ENCODE assay signal across 8 mouse cellular contexts in genomic region chr1:153661689-153662002, GRCm38 (mm10). TPM values are rescaled to one million over a fixed set of nuclear protein-coding genes. Genes with fewer than 3 reads are reported as not detected.
DNase-seq lines count a peak whose midpoint lies in the region; ATAC-seq and TF ChIP-seq lines count a peak whose summit lies in the region.

No protein-coding gene starts in this region.

- ATAC-seq in hindbrain, embryonic 12.5 days (ENCODE audit: low FRiP score): no peak
- ATAC-seq in liver, postnatal 0 days: peak; percentile 67
- no peak for ATAC-seq in stomach, embryonic 14.5 days (ENCODE audit: insufficient number of reproducible peaks, insufficient read depth, low FRiP score, low read depth)

- no peaks in the 10 kb centered on the region for H3K9me3 ChIP-seq in hindbrain, embryonic 12.5 days (replicated peaks)
- no peaks in the 10 kb centered on the region for H3K9me3 ChIP-seq in liver, postnatal 0 days (ENCODE audit: low read length)
- no peaks in the 10 kb centered on the region for H3K9me3 ChIP-seq in stomach, embryonic 14.5 days (ENCODE audit: control insufficient read depth, low read depth, low read length)

- no peak for TF ChIP-seq EP300 in liver, postnatal 0 days (IDR thresholded peaks at IDR 0.05; ENCODE audit: low read depth)

- H3K36me3 ChIP-seq in hindbrain, embryonic 12.5 days: no peaks in the 10 kb centered on the region
- no peaks in the 10 kb centered on the region for H3K36me3 ChIP-seq in liver, postnatal 0 days (replicated peaks; ENCODE audit: insufficient read depth, low read length)
- H3K36me3 ChIP-seq in stomach, embryonic 14.5 days (ENCODE audit: control insufficient read depth, insufficient read depth, low read length): no peaks in the 10 kb centered on the region

- intact Hi-C loops in left cerebral cortex, postnatal 36 days (cut with DNase I): no loop called here

- no peak overlapping the region for H3K4me3 ChIP-seq in hindbrain, embryonic 12.5 days
- H3K4me3 ChIP-seq in liver, postnatal 0 days (ENCODE audit: low read depth, low read length): no peak overlapping the region
- H3K4me3 ChIP-seq in stomach, embryonic 14.5 days (ENCODE audit: low read depth, low read length): no peak overlapping the region

- peak; percentile 31 for DNase-seq in retina, embryonic 14.5 days (ENCODE audit: low spot score)
- DNase-seq in retina, postnatal 1 day: no peak
- no peak for DNase-seq in liver, postnatal 0 days
- no peak for DNase-seq in left cerebral cortex, postnatal 36 days (ENCODE audit: low spot score in 2 of 2)
- DNase-seq in testis, postnatal 10 days (ENCODE audit: low spot score): no peak
- DNase-seq in layer of hippocampus, adult 9-11 months: no peak

- H3K9ac ChIP-seq in hindbrain, embryonic 12.5 days: no peak overlapping the region
- no peak overlapping the region for H3K9ac ChIP-seq in liver, postnatal 0 days (replicated peaks)
- H3K9ac ChIP-seq in stomach, embryonic 14.5 days (replicated peaks; ENCODE audit: low read depth, low read length): no peak overlapping the region

- H3K27me3 ChIP-seq in hindbrain, embryonic 12.5 days: peaks cover 4% of the 10 kb centered on the region; the same call in 1 of the 2 replicates
- no peaks in the 10 kb centered on the region for H3K27me3 ChIP-seq in liver, postnatal 0 days (ENCODE audit: insufficient read depth, low read length)
- H3K27me3 ChIP-seq in stomach, embryonic 14.5 days (ENCODE audit: control insufficient read depth, insufficient read depth, low read length): peaks cover 3% of the 10 kb centered on the region; the same call in 1 of the 2 replicates

- 49% methylated on average over 4 of the region's 4 CpGs for WGBS in hindbrain, embryonic 12.5 days
- WGBS in liver, postnatal 0 days (ENCODE audit: insufficient replicate concordance): 38% methylated on average over 4 of the region's 4 CpGs
- 45% methylated on average over 4 of the region's 4 CpGs for WGBS in stomach, embryonic 14.5 days

- no peak for TF ChIP-seq CTCF in liver, postnatal 0 days (IDR thresholded peaks at IDR 0.05; ENCODE audit: low read depth)

- peaks cover 65% of the 10 kb centered on the region for H3K4me1 ChIP-seq in hindbrain, embryonic 12.5 days
- peaks cover 6% of the 10 kb centered on the region; the same call in 1 of the 2 replicates for H3K4me1 ChIP-seq in liver, postnatal 0 days (ENCODE audit: insufficient read depth)
- H3K4me1 ChIP-seq in stomach, embryonic 14.5 days (ENCODE audit: control insufficient read depth, insufficient read depth, low read length): 0 out of 2 replicates have a peak, but pooled peaks cover 3% of the 10 kb centered on the region

- H3K27ac ChIP-seq in hindbrain, embryonic 12.5 days: peak overlapping the region; percentile 87
- H3K27ac ChIP-seq in liver, postnatal 0 days (ENCODE audit: low read depth): peak overlapping the region; percentile 7; the same call in 1 of the 2 replicates
- H3K27ac ChIP-seq in stomach, embryonic 14.5 days (ENCODE audit: low read length): no peak overlapping the region

- H3K4me2 ChIP-seq in hindbrain, embryonic 12.5 days (replicated peaks): peak overlapping the region; percentile 39
- H3K4me2 ChIP-seq in liver, postnatal 0 days (ENCODE audit: low read depth, low read length): 0 out of 2 replicates have a peak overlapping the region, but pooled peaks have one; percentile 29
- H3K4me2 ChIP-seq in stomach, embryonic 14.5 days (replicated peaks; ENCODE audit: low read depth, low read length): 0 out of 2 replicates have a peak overlapping the region, but pooled peaks have one; percentile 5

RNA-seq across cellular contexts. Expression of gene Rgs8, which starts 8.8 kb away (rescaled TPM):
- polyA plus RNA-seq in hindbrain, embryonic 12.5 days (2016; fragmentation: Nextera tagmentation; extraction: Ambion mirVana): 18.3 and 18.6 TPM in 2 replicates
- 0.05 TPM in 1 of 2 replicates, not detected in the other for polyA plus RNA-seq in liver, postnatal 0 days (2015; fragmentation: Nextera tagmentation; extraction: Ambion mirVana)
- 0.35 and 0.41 TPM in 2 replicates for polyA plus RNA-seq in stomach, embryonic 14.5 days (2014; fragmentation: Nextera tagmentation; extraction: Ambion mirVana)
- 10 to 100 TPM; 61.6 to 65.5 TPM for total RNA-seq in left cerebral cortex, postnatal 36 days (2021)

Comparison
In these comparisons a context has a peak if more than half of its experiments do, and no peak if none do; other contexts are left out.
1. RNA of gene Rgs8, which starts 8.8 kb away (polyA plus RNA-seq): 18.3 to 18.6 TPM in hindbrain, embryonic 12.5 days; 0.35 to 0.41 TPM in stomach, embryonic 14.5 days and 0.05 TPM in liver, postnatal 0 days; every median in the first group is over 10 times any median in the second.
2. Peak in every context shown above with its lines, with median percentiles within 50 percentile points of each other: H3K4me2 ChIP-seq.